Mouse (Mus musculus) embryonic facial prominence, embryonic 11.5 days (tissue): ENCODE measurements around the gene Ecd. TPM values are rescaled to one million over a fixed set of nuclear protein-coding genes. Genes with fewer than 3 reads are reported as not detected.

Experiments
- ATAC-seq: fragments of 200-750 bp; cut with Nextera tagmentation; replicated peaks from 2 replicates; pipeline ENCODE4 v1.8.0; 2017; ENCODE audit warnings: low read depth; ENCODE audit not compliant: insufficient number of reproducible peaks, low FRiP score, low TSS enrichment
- DNase-seq: peaks from one replicate; pipeline ENCODE4 v3.0.0-alpha.2; 2015; ENCODE audit warnings: low spot score
- H3K27ac ChIP-seq: fragments of 300-500 bp; sonication (generic); replicated peaks from 2 replicates; pipeline ENCODE4 v1.5.1; 2014; ENCODE audit warnings: mild to moderate bottlenecking, low read depth, low read length, control low read depth
- H3K27me3 ChIP-seq: fragments of 300-500 bp; sonication (generic); 2 replicates; pipeline ENCODE4 v1.6.1; 2014; ENCODE audit warnings: mild to moderate bottlenecking, low read length, moderate library complexity, mixed read lengths; ENCODE audit not compliant: control insufficient read depth, insufficient read depth
- H3K36me3 ChIP-seq: fragments of 300-500 bp; sonication (generic); replicated peaks from 2 replicates; pipeline ENCODE4 v1.6.1; 2014; ENCODE audit warnings: low read depth, mild to moderate bottlenecking, low read length, moderate library complexity, mixed read lengths; ENCODE audit not compliant: control insufficient read depth, insufficient read depth
- H3K4me1 ChIP-seq: fragments of 300-500 bp; sonication (generic); 2 replicates; pipeline ENCODE4 v1.6.1; 2014; ENCODE audit warnings: low read length, mixed read lengths; ENCODE audit not compliant: control insufficient read depth, insufficient read depth
- H3K4me2 ChIP-seq: fragments of 300-500 bp; sonication (generic); 2 replicates; pipeline ENCODE4 v1.6.1; 2014; ENCODE audit warnings: low read depth, mild to moderate bottlenecking, control low read depth, low read length, moderate library complexity
- H3K4me3 ChIP-seq: fragments of 300-500 bp; sonication (generic); 2 replicates; pipeline ENCODE4 v1.5.1; 2014; ENCODE audit warnings: low read depth, low read length, control low read depth
- H3K9ac ChIP-seq: fragments of 300-500 bp; sonication (generic); replicated peaks from 2 replicates; pipeline ENCODE4 v1.6.1; 2014; ENCODE audit warnings: mild to moderate bottlenecking, control low read depth, low read length
- H3K9me3 ChIP-seq: fragments of 300-500 bp; sonication (generic); replicated peaks from 2 replicates; pipeline ENCODE4 v1.6.1; 2016; ENCODE audit warnings: mild to moderate bottlenecking, low read length, inconsistent platforms, mixed read lengths; ENCODE audit not compliant: control insufficient read depth
- WGBS: fragments of 180-500 bp; shearing (Covaris S2); extraction: QIAGEN DNeasy Blood & Tissue Kit; methylation state at CpG from one replicate; pipeline ENCODE4 v1.1.7; 2014; 5-methylcytosine and 5-hydroxymethylcytosine counted together
- polyA plus RNA-seq: library from polyadenylated mRNA; unstranded; fragments of >200 nt; fragmentation: Nextera tagmentation; extraction: Ambion mirVana; gene quantifications from 2 replicates; pipeline ENCODE4 v1.2.1, GENCODE M21; 2014

The Ecd gene
- polyA plus RNA-seq = 66.3 and 70.2 TPM in 2 replicates

DNA sequence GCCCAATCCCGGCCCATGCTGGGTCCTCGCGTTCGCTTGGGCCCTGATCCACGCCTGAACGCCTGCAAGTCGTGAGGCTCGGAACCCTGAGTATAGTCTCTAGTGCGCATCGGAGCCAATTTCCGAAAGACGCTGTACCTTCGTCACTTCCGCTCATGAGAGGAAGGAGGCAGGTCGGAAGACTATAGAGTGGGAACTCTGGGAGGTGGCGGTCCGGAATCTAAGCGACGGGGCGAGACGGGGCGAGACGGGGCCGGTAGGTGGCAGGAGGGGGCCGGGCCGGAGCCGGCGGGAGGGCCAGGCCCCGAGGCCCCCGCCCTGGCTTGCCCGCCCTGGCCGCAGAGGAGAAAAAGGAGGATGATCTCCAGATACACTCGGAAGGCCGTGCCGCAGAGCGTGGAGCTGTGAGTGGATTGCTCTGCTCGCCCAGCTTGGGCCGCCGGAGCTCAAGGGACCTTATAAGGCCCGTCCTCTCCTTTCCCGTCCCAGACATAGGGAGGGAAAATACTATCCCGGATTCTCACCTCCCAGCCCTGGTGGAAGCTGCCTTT is at the start of gene Ecd, which contains the start of gene Fam149b:
Ecd (minus strand) TSS at position 131 of the 551 bp plus-strand sequence.
Fam149b (plus strand) TSS at position 172 of the 551 bp plus-strand sequence.
- Histone ChIP-seq H3K4me1 (no peaks in the 10 kb centered on the region), H3K27ac (peak within 1 kb of the TSS; percentile 84), H3K9ac (peak within 1 kb of the TSS; percentile 93), H3K4me2 (peak within 1 kb of the TSS; percentile 50), H3K27me3 (no peaks in the 10 kb centered on the region), H3K9me3 (no peaks in the 10 kb centered on the region), H3K4me3 (peak within 1 kb of the TSS; percentile 71), H3K36me3 (no peaks in the 10 kb centered on the region; the same call in 1 of the 2 replicates)
- 0% methylated on average over 42 of the region's 42 CpGs for WGBS
- DNase-seq (peak; percentile 99), ATAC-seq (peak; percentile 98)

DNA sequence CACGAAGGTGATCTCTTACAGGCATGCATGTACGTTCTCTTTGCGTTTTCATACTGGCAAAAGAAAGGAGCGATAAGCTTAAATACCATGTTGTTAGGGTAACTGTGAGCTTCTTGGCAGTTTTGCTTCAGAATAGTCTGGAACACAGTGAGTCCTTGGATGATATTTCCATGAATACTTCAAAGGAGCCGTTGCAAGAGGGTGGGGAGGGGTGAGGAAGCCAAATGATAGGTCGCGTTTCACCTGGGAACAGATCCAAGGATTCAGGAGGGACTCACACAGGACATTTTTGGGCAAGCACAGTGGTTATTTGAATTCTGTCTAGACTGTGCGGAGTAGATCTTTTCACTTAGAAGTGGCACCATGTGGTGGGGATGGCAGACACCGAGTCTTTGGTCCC is 49.3 kb upstream of the Ecd start:
- Histone ChIP-seq H3K4me2 (no peak overlapping the region), H3K27ac (no peak overlapping the region), H3K36me3 (no peaks in the 10 kb centered on the region), H3K4me1 (no peaks in the 10 kb centered on the region), H3K4me3 (no peak overlapping the region), H3K9ac (no peak overlapping the region), H3K9me3 (no peaks in the 10 kb centered on the region), H3K27me3 (no peaks in the 10 kb centered on the region)
- 86% methylated on average over 9 of the region's 9 CpGs for WGBS
- no peak for DNase-seq
- no peak for ATAC-seq

DNA sequence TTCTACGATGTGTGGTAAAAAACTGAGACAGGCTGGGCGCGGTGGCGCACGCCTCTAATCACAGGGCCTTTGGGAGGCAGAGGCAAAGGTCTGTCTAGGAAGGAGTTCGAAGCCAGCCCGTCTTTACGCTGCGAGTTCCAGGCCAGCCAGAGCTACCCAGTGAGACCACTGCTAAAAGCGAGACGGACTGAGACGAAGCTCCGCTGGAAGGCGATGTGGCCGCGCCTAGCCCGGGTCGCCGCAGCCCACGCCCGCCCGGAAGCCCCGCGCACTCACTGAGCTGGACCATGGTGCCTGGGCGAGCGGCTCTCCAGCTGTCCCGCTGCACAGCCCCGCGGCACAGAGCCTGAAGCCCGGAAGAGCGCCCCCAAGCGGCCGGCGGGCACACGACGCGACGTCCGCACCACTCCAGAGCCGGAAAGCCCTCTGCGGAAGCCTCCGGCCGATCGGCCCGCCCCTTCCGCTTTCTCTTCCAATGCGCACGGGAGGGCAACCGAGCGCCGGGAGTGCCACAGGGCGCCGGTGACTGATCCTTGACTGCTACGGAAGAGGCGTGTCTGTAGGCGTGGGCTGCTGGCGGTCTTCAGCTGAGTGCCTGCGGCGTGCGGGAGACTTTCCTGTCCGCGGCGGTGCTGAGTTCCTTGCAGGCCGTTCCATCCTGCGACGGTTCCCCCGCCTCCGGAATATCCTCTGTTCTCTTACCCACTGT is 45.4 kb upstream of the Ecd start, which contains the start of gene Mrps16:
Mrps16 (minus strand) TSS at position 430 of the 709 bp plus-strand sequence.
- Histone ChIP-seq H3K9me3 (no peaks in the 10 kb centered on the region), H3K36me3 (no peaks in the 10 kb centered on the region), H3K4me3 (peak within 1 kb of the TSS; percentile 71), H3K9ac (peak within 1 kb of the TSS; percentile 88), H3K4me1 (no peaks in the 10 kb centered on the region), H3K27me3 (no peaks in the 10 kb centered on the region), H3K4me2 (peak within 1 kb of the TSS; percentile 58), H3K27ac (peak within 1 kb of the TSS; percentile 70)
- ATAC-seq = peak; percentile 96
- under 1% methylated on average over 68 of the region's 68 CpGs for WGBS
- peak; percentile 98 for DNase-seq

- DNase-seq = no peak
- H3K27ac ChIP-seq = no peak overlapping the region
- H3K36me3 ChIP-seq = no peaks in the 10 kb centered on the region
- H3K9me3 ChIP-seq = no peaks in the 10 kb centered on the region
- WGBS = 81% methylated on average over 3 of the region's 4 CpGs
- no peaks in the 10 kb centered on the region for H3K4me1 ChIP-seq
- H3K27me3 ChIP-seq = no peaks in the 10 kb centered on the region
- ATAC-seq = no peak
- no peak overlapping the region for H3K9ac ChIP-seq
- H3K4me2 ChIP-seq = no peak overlapping the region
- no peak overlapping the region for H3K4me3 ChIP-seq
These were observed 44.4 kb upstream of the Ecd start for GRCm38 (mm10) chr14:20392326-20392725.

DNA sequence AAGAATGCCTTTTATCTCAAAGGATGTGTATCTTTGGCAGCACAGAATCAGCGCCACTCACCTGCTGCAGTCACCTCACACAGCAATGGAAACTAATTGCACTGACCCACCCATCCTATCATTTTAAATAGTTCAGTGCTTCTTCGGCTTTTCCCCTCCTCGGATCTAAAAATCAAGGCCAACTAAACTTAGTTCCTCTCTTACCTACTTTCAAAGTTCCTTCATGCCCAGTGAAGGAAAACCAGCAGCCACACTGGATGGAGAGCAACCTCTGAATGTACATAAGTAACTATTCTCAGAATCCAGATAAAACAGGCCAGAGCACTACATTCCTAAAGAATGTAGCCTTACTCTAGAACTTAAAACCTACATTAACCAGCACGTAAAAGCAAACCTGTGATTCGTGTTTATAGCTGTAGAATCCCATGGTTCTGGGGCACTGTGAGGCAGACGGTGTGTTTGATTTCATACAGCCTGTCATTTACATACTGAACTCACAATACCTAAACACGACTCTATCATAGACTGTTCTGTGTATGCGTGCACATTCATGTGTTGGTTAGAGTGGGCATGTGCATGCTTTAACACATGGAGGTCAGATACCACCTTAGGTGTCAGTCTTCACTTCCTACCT is 41.6 kb upstream of the Ecd start:
- H3K4me3 ChIP-seq = no peak overlapping the region
- H3K36me3 ChIP-seq = no peaks in the 10 kb centered on the region; the same call in 1 of the 2 replicates
- no peaks in the 10 kb centered on the region for H3K4me1 ChIP-seq
- H3K9ac ChIP-seq = no peak overlapping the region
- 89% methylated on average over 8 of the region's 8 CpGs for WGBS
- ATAC-seq = no peak
- H3K27ac ChIP-seq = no peak overlapping the region
- no peak overlapping the region for H3K4me2 ChIP-seq
- H3K27me3 ChIP-seq = no peaks in the 10 kb centered on the region
- H3K9me3 ChIP-seq = no peaks in the 10 kb centered on the region
- DNase-seq = no peak

- Histone ChIP-seq H3K36me3 (no peaks in the 10 kb centered on the region; the same call in 1 of the 2 replicates), H3K4me1 (no peaks in the 10 kb centered on the region), H3K9me3 (no peaks in the 10 kb centered on the region), H3K4me3 (peak within 1 kb of the TSS; percentile 56), H3K9ac (peak within 1 kb of the TSS; percentile 78), H3K27ac (peak within 1 kb of the TSS; percentile 63; the same call in 1 of the 2 replicates), H3K4me2 (peak within 1 kb of the TSS; percentile 50), H3K27me3 (no peaks in the 10 kb centered on the region)
- ATAC-seq = peak; percentile 76
- peak; percentile 96 for DNase-seq
- under 1% methylated on average over 59 of the region's 59 CpGs for WGBS
These were observed 40.7 kb upstream of the Ecd start, which contains the start of gene Dnajc9 for GRCm38 (mm10) chr14:20388441-20389129. Gene Dnajc9 (minus strand): TSS chr14:20388910.

DNA sequence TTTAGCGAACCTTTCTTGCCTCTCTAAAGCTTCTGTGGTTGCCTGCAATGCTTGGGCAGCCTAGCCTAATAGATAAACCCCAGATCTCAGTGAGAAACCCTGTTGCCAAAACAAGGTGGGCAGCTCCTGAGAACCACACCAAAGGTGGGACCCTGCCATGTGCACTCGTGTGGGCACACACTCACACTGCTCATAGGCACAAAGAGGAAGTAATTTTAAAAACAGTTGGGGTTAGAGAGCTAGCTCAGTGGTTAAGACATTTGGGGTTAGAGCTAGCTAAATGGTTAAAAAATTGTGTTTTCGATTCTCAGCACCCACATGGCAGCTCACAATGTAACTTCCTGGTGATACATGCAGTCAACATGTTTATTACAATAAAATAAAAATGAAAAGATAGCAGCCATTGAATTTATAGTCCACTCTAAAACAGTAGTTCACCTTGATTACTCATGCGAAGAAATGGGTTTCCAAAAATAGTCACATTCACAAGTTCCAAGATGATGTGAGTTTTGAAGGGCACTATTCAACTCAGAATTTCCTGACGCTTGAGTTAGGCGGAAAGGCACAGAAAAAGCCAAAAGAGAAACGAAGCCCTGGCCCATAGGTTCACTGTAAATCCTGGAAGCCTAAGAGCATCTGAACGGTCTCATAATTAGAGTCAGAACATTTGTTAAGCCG is 32.0 kb upstream of the Ecd start:
- no peaks in the 10 kb centered on the region for H3K4me1 ChIP-seq
- H3K27me3 ChIP-seq = no peaks in the 10 kb centered on the region
- no peak overlapping the region for H3K27ac ChIP-seq
- no peak overlapping the region for H3K4me2 ChIP-seq
- H3K36me3 ChIP-seq = peaks cover 7% of the 10 kb centered on the region
- H3K9me3 ChIP-seq = no peaks in the 10 kb centered on the region
- no peak for DNase-seq
- ATAC-seq = no peak
- H3K9ac ChIP-seq = no peak overlapping the region
- WGBS = 90% methylated on average over 9 of the region's 9 CpGs
- no peak overlapping the region for H3K4me3 ChIP-seq
